Mouse (Mus musculus): Measurements from ENCODE around the gene Per3.

GRCm38 (mm10) chr4:151073108-151073744 lies 28.8 kb upstream of the Per3 start:
- TF ChIP-seq POLR2A (IDR thresholded peaks at IDR 0.05; ENCODE audit: borderline replicate concordance, control insufficient read depth, low read depth, low read length) = no peak
- peak; percentile 49 for TF ChIP-seq CTCF (IDR thresholded peaks at IDR 0.05; ENCODE audit: control insufficient read depth, insufficient read depth, low read length)
